Mouse (Mus musculus) CH12.LX (cell line): ENCODE measurements around the gene Gm13271.

Experiments
- CTCF ChIP-seq, 2 experiments: IDR thresholded peaks in 1 of 2; conservative IDR thresholded peaks in 1 of 2; 2 replicates each; pipeline ENCODE4 v1.5.1; 2011 to 2012; ENCODE audit warnings: low read depth in 2 of 2, low read length in 2 of 2, improper control_type of control experiment in 1 of 2, inconsistent platforms in 1 of 2, mild to moderate bottlenecking in 1 of 2, moderate library complexity in 1 of 2
- E2F4 ChIP-seq: IDR thresholded peaks from 2 replicates; pipeline ENCODE4 v1.6.1; 2011; ENCODE audit warnings: low read depth, low read length, improper control_type of control experiment; ENCODE audit not compliant: insufficient replicate concordance
- EP300 ChIP-seq: IDR thresholded peaks from 2 replicates; pipeline ENCODE4 v1.6.1; 2011; ENCODE audit warnings: low read length, improper control_type of control experiment
- ETS1 ChIP-seq: conservative IDR thresholded peaks from 2 replicates; pipeline ENCODE4 v1.6.1; 2012; ENCODE audit warnings: low read depth, mild to moderate bottlenecking, inconsistent platforms, low read length, improper control_type of control experiment, moderate library complexity
- GABPA ChIP-seq: IDR thresholded peaks from 2 replicates; pipeline ENCODE4 v1.6.1; 2012; ENCODE audit warnings: low read depth, low read length, improper control_type of control experiment, inconsistent platforms; ENCODE audit not compliant: insufficient replicate concordance
- IRF4 ChIP-seq: IDR thresholded peaks from 2 replicates; pipeline ENCODE4 v1.6.1; 2014; ENCODE audit warnings: low read depth, mild to moderate bottlenecking, inconsistent platforms, low read length, improper control_type of control experiment
- JUND ChIP-seq: conservative IDR thresholded peaks from 2 replicates; pipeline ENCODE4 v1.6.1; 2011; ENCODE audit warnings: low read depth, low read length, improper control_type of control experiment
- POLR2A ChIP-seq: IDR thresholded peaks from 2 replicates; pipeline ENCODE4 v1.6.1; 2011; ENCODE audit warnings: low read depth, mild to moderate bottlenecking, improper control_type of control experiment, low read length
- RAD21 ChIP-seq: IDR thresholded peaks from 2 replicates; pipeline ENCODE4 v1.6.1; 2011; ENCODE audit warnings: low read depth, mild to moderate bottlenecking, low read length, improper control_type of control experiment, moderate library complexity
- SMC3 ChIP-seq: IDR thresholded peaks from 2 replicates; pipeline ENCODE4 v1.6.1; 2011; ENCODE audit warnings: low read depth, low read length, improper control_type of control experiment
- TBP ChIP-seq: conservative IDR thresholded peaks from 2 replicates; pipeline ENCODE4 v1.6.1; 2011; ENCODE audit warnings: low read depth, low read length, improper control_type of control experiment
- ZNF384 ChIP-seq: IDR thresholded peaks from 2 replicates; pipeline ENCODE4 v1.6.1; 2012; ENCODE audit warnings: low read depth, low read length, improper control_type of control experiment, inconsistent platforms

DNA sequence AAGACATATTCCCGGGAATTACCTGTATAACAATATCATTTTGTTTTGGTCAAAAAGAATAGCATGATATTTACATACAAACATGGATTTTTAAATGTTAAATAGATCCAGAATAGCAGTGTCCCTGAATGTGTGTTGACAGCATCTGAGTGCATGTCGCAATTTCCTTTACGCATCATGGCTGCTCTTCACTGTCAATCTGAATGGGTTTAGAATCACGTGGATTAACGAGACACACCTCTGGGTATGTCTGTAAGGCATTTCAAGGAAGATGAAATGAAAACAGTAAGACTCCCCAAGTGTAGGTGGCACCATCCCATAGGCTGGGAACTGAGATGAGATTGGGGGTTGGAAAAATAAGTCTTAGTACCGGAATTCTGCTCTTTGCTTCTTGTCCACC lies 15.6 kb upstream of the Gm13271 start:
- no peak for TF ChIP-seq RAD21
- no peak for TF ChIP-seq E2F4
- TF ChIP-seq ZNF384 = no peak
- no peak for TF ChIP-seq CTCF (conservative IDR thresholded peaks at IDR 0.05 in 1 of 2, IDR thresholded peaks at IDR 0.05 in 1 of 2; ENCODE audit: low read depth in 2 of 2, low read length in 2 of 2)
- no peak for TF ChIP-seq EP300
- no peak for TF ChIP-seq POLR2A
- TF ChIP-seq GABPA = no peak
- TF ChIP-seq JUND = no peak
- no peak for TF ChIP-seq IRF4
- TF ChIP-seq ETS1 = no peak
- no peak for TF ChIP-seq SMC3
- TF ChIP-seq TBP = no peak
